Mouse (Mus musculus) G1E (cell line): ENCODE measurements at regions not wholly inside any gene's neighbourhood (a gene's known extent, or its start where the extent isn't known, plus 50 kb on each side); places are given as distances from the start of the nearest gene placed in this dataset.
"Not testable (repeated sequence)": the region's sequence is repeated elsewhere in the genome, so short reads cannot be mapped to it uniquely, and the experiment has no call there.

ENCODE experiments used
- CTCF ChIP-seq: IDR thresholded peaks from 2 replicates; pipeline ENCODE4 v1.5.1; 2012; ENCODE audit warnings: low read depth, low read length, inconsistent platforms, mixed read lengths
- GATA1 ChIP-seq: IDR thresholded peaks from 2 replicates; pipeline ENCODE4 v1.6.1; 2012; ENCODE audit warnings: borderline replicate concordance, low read length, inconsistent platforms, mixed read lengths
- POLR2AphosphoS5 ChIP-seq: IDR thresholded peaks from 2 replicates; pipeline ENCODE4 v1.6.1; 2012; ENCODE audit warnings: low read depth, low read length, inconsistent platforms; ENCODE audit not compliant: insufficient replicate concordance
- TAL1 ChIP-seq: conservative IDR thresholded peaks from 2 replicates; pipeline ENCODE4 v1.6.1; 2012; ENCODE audit warnings: low read depth, low read length, inconsistent platforms, mixed read lengths

- TF ChIP-seq CTCF, GATA1, POLR2AphosphoS5, TAL1: not testable (repeated sequence)
Measured at GRCm38 (mm10) chr16:3127317-3127716, 463.5 kb upstream of the Olfr161 start.
